Mouse (Mus musculus): ENCODE measurements around the gene Capns2.

Capns2 gene

DNA sequence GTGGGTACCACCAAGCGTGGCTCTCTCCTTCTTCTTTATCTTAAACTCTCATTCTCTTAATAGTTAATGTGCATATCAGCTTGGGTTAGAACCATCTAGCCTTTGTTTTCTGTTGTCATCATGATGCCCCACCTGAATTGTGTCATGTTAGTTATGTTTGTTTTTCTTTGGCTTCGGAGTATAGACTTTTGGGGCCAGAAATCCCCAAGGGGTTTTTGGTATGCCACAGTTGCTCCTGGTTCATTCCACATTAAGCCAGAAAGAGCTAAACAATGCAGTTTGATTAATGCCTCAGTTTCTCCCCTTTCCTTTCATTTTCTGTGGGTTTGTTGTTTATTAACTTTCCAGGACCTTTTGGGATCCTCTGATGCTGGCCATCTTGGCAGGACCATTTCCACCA lies 7.2 kb downstream of the Capns2 start:
- DNase-seq: no peak

DNA sequence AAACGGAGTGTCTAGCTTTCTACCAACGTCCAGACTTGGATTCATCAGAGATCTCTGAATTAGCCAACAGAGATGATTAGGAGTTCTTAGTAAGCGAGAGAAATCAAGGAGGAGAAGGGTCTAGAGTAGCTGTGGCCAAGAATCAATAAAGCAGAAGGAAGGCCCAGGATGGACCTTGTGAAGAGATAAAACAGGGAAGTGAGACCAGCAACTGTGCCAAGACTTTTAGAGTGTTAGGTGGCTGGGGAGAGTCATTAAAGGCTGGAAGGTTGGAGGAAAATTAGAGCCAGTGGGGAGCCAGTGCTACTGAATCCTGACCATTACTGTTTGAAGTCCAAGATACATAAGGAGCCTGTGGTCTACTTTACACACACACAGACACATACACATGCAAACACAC lies 10.3 kb downstream of the Capns2 start:
- no peak for DNase-seq

DNA sequence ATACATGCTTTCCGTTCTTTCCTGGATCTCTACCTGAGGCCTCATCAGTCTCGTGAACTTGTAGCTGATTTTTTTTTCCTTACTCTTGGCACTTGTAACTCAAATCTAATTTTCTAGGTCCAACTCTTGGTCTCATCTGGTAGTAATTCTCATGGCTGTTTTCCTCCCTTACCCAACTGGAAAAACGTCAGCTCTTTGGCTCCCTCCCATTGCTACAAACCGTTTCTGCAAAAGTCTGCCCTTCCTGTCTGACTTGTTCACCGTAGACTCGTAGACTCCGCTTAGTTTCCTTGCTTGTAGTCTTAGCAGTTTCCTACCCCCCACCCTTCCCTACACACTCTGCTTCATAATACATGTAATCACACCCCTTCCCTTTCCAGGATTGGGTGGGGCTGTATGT lies 12.2 kb downstream of the Capns2 start:
- no peak for DNase-seq

DNA sequence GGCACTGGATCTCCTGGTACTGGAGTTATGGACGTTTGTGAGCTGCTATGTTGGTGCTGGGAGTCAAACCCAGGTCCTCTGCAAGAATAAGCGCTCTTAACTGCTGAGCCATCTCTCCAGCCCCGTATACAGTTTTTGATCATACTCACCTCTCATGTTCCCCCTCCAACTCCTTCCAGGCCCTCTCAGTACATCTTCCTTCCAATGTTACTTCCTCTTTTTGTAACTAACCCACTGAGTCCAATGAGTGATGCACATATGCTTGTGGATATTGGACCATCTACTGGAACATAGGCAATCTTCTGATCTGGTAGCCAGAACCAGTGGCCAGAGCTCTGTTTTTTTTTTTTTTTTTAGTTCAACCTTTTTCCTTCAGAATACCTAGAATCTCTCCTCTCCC lies 14.9 kb downstream of the Capns2 start:
- DNase-seq: no peak

DNA sequence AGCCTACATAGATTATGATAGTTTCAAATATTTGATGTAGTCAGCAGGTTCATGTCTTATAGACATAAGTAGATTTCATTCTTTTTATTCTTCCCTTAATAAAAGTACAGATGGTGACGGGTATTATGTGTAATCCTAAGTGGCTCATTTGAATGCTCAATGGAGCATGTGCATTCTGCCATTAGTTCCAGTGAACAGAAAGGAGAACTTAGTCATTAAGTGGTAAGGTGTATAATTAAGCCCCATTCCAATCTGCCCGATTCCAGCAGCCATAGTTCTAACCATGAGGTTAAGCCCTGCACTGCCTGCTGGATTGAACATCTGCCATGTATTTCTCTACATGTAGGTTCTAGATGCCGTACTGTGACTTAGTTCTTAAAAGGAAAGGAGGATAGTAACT lies 20.6 kb downstream of the Capns2 start:
- DNase-seq: no peak

DNA sequence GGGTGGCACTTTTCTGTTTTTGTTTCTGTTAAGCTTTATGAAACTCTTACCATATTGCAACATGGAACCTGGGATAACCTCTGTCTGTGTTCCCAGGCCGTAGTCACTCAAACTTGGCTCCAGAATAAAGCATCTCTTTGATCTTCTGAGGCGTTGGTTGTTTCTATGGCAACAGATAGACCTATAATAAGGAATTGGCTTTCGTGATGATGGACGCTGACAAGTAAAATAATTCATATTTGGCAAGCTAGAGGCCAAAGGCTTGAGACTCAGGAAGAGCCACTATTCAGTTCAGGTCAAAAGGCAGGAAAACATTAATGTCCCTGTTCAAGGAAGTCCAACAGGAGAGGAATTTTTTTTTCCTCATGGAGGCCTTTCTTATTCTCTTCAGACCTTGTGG lies 27.8 kb downstream of the Capns2 start:
- no peak for DNase-seq

DNA sequence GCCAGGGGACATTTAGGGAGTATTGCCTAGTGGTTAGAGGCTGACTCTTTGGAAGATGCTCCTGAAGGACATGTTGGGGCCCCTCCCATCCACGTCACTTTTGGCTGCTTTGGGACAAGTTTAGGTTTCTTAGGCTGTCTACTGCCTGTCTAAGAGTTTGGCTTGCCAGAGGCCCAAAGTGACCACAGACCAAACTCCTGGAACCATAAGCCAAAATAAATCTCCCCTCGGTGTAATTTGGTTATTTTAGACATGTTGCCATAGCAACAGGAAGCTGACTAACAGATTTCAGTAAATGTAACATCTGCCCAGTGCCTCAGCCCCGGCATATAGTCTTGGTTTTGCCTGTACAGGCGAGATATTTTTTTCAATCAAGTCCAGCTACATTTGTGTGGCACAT lies 36.8 kb downstream of the Capns2 start:
- DNase-seq: no peak

DNA sequence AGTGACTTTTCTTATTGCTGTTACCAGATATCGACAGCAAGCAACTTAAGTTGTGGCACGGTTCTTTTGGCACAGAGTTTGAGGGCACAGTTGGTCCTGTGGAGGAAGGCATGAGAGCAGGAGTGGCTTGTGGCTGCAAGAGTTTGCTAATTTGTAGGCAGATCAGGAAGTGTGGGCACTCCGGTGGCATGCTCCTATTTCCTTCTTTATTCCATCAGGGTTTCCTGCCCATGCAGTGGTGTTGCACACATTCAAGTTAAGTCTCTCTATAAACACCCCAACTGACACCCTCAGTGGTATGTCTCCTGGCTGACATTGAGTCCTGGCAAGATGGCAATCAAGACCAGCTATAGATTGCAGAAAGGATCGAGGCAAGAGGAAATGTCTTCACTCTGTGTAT lies 47.9 kb downstream of the Capns2 start:
- no peak for DNase-seq

DNA sequence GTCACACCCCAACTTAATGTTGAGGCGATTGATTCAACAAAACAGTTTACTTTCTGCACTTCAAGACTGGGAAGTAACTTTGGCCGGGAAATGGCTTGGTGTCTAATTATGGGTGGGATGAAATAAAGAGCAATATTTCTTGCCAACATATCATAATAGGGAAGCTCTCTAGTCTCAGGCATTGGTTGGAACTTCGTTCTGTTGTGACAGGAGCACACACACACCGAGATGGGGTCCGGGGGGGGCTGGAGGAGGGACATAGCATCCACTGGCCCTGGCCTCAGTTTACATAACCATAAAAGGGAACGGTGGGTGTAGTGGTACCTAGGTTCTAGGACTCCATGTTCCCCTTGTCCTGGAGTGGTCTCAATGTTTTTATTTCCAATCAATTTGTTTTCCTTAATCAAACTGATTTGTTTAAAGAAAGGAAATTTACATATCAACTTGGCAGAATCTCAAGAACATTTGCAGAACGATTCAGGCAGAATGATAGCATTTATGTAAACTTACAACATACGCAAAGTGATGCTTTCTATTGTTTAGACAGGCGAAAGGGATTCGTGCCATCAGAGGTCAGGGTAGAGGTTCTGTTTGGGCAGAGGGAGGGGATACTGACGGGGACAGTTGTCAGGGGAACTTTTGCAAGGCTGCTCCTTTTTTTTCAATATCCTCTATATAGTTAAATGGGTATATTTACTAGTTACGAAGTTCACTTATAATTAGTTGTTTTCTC lies 49.6 kb downstream of the Capns2 start:
- DNase-seq: no peak
